Mouse (Mus musculus): Measurements from ENCODE around the gene Sestd1.

Gene Sestd1

DNA sequence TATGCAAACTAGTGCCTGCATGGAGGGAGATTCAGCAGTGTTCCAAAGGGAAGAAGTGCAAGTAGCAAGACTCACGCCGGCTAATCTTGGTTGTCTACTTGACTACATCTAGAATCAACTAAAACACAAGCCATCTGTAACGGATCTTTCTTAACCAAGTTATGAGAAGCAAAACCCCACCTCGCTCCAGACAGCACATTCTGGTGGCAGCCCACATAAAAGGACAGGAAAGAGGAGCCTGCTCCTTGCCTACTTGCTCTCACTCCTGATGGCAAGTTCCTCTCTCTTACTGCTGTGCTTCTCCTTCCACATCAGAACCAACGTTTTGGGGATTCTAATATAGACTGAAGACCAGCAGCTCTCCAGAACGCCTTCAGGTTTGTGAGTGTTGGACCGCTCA lies 9.6 kb downstream of the Sestd1 start:
- no peak for DNase-seq (ENCODE audit: low spot score in 2 of 2)

DNA sequence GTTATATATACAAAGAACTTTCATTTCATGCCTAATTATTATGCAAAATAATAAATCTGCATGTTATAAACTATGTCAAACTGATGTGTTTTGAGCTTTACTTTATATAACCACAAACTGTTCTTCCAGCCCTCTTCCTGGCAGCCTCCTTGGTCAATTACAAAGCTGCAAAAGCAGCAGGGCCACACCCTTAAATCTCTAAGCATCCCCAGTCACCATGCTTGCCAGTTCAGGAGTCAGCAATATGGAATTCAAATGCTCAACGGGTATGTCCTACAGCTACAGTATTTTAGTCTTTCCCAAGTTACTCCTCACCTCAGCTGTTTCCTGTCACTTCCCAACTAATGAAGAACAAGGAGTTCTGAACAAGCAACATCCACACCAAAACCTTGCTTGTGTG lies 10.3 kb downstream of the Sestd1 start:
- DNase-seq (ENCODE audit: low spot score in 2 of 2) = no peak

DNA sequence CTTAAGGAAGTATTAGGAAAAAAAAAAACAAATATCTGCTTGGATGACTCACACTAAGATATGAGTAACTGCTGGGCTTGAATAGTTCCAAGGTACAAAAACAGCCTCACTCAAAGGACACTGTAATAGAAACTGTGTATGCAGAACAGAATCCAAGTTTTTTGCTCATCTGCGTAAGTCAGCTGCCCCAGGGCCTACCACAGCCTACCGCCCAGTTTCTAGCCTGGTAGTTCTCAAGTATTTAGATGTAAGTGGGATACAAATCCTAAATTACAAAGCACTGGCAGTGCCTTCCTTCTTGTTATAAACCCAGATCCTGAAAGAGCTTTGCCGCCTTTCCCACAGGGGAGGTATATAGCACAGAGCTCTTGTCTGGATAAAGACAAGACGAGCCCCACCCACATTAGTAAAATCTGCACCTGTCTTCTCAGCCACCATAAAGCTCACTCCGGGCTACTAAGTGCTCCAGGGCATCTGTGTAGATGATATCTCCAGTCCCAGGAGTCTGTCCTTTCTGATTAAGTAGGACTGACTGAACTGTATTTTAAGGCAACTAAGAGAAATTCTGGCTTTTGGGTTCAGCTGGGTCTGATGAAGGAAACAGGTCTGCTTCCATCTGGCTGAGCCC lies 11.7 kb downstream of the Sestd1 start:
- DNase-seq (ENCODE audit: low spot score in 2 of 2) = no peak

DNA sequence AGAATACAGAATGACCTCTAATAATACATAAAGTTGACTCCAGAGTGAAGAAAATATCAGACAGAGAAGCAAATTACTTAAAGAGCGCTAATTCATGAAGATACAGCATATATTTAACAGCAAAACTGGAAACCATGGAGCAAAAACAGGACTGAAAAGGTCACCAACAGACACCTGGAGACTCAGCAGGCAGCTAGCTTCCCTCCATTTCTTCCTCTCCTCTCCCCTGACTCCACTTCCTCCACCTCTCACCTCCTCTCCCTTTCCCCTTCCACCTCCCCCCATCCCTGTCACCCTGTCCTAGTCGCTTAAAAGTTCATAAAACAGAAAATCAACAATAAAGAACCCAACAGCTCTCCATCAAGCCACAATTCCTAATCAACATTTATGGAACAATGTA lies 13.5 kb downstream of the Sestd1 start:
- no peak for DNase-seq (ENCODE audit: low spot score in 2 of 2)

DNA sequence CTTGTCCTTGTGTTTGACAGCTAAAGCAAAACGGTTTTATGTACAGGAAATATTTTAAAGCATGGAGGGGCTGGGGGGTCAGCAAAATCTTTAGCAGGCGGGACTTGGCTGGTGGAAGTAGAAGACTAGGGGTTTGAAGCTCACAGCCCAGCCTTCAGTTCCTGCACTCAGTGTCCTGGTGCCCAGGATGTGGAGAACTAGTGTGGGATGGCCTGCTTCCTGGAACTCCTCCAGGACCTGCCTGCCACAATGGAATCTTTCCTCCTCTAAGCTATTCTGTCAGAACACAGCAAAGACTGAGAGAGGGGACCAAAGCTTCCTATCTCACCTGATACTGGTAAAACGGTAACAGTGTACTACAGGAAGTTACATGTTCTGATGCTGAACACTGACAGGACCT lies 14.4 kb downstream of the Sestd1 start:
- DNase-seq (ENCODE audit: low spot score in 2 of 2) = no peak

DNA sequence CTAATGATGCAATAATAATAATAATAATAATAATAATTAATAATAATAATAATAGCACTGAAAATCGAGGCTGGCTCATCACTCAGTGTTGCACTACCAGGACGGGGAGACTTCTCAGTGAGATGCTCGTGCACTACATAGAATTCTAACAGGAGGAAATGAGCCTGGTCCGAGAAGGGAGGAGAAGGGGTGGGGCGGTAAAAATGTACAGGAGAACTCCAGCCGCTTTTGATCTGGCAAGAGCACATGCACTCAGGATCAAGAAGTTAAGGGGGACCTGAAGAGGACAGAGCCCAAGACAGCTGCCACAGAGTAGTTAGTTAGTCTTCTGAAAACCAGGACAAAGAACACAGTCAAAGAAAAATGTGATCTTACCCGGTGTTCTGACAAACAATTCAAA lies 15.1 kb downstream of the Sestd1 start:
- DNase-seq (ENCODE audit: low spot score in 2 of 2) = no peak

DNA sequence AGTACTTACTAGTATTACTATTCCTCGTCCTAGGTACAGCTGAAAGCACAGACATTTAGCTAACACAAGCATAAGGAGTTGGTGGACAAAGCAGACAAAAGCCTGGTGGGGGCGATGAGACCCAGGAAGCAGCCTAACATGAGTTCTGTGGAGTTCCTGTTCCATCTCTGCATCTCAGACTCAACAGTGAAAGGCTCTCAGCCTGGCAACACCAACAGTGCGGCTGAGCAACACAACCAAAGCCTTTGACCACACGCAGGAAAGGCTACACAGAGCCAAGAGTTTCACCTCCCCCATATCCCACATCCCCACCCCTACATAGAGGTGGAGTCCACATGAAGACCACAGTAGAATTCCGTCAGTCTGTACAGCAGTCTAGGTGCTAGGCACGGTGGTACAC lies 15.8 kb downstream of the Sestd1 start:
- no peak for DNase-seq (ENCODE audit: low spot score in 2 of 2)

DNA sequence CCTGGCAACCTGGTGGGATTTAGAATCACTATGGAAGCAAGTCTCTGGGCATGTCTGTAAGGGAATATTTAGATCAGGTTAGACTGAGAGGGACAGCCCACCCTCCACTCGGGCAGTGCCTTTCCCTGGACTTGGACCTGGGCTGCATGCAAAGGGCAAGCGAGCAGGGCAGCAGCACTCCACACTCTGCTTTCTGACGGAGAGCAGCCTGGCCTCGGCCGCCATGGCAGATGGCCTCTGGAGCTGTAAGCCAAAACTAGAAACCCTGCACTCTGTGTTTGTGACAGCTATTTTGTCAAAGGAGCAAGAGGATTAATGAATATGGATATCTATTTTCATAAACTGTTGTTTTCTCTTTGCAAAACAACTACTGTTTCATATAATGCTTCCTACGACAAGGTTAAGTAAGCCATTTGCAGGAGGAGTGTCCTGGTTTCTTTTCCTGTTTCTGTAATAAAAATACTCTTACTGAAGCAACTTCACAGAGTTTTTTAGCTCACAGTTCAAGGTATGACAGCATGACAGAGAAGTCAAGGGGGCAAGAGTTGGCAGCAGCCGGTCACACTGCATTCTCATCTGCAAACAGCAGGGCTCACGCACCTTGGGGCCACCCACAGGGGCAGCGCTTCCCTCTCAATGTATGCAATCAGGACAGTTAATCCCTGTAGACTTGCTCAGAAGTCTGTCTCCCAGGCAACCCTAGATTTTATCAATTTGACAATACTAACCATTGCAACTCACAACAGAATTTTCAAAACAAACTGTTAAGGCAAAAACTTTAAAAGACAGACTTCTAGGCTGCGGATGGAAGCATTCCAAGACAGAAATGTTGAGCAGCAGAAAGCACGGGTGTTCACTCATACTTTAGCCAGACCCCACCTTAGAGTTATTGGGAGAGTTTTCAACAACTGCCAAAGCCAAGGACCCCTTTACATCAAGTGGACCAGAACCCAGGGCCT lies 16.6 kb downstream of the Sestd1 start:
- DNase-seq (ENCODE audit: low spot score in 2 of 2) = no peak

DNA sequence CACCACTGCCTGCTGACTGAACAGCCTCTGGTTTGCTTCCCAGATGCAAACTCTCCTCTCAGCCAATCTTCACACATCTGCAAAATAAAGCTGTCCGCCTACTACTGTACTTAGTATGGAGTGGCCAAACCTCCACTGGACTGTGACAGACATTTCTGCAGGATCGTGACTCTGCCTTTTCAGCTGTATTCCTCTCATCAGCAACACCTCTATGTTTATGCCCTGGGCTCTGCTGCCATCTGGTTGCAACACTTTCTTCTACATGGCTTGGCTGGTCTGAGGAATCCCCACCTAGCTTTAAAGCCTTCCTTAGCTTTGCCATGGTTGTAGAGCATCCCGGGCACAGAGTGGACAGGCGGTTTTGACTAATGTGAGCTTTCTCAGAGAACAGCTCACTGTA lies 20.3 kb downstream of the Sestd1 start:
- no peak for DNase-seq (ENCODE audit: low spot score in 2 of 2)

DNA sequence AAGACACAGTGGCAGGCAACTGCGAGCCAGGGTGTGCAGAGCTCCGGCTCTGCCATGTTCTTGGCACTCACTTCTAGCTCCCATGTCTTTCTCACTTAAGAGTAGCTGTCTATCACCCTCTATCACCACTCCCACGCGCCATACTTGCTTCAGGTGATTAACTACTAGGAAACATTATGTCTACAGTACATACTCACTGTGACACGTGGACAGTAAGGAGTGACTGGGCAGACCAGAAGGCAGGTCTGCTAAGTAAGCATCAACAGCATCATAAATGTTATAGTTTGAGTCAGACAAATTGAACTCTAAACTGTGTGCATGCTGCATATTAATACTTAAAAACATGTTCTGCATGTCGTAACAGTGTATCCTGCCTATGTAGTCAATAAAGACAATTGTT lies 27.2 kb downstream of the Sestd1 start:
- no peak for DNase-seq (ENCODE audit: low spot score in 2 of 2)

DNA sequence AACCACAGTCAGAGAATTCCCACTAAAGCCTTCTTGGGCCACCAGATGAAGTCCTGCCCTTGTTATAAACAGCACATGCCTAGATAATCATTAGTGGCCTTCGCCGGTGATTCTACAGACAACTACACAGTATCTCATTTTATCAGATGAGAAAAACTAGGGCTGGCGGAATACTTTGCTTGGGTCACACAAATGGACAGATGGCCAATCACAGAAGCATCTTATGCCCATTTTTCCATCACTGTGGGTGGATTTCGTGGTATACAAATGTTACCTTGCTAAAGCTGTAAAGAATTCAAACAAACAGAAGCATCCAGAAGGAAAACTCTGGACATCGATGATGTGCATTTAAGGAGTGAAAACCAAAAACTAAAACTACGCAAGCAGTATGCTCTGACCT lies 28.7 kb downstream of the Sestd1 start:
- no peak for DNase-seq (ENCODE audit: low spot score in 2 of 2)

DNA sequence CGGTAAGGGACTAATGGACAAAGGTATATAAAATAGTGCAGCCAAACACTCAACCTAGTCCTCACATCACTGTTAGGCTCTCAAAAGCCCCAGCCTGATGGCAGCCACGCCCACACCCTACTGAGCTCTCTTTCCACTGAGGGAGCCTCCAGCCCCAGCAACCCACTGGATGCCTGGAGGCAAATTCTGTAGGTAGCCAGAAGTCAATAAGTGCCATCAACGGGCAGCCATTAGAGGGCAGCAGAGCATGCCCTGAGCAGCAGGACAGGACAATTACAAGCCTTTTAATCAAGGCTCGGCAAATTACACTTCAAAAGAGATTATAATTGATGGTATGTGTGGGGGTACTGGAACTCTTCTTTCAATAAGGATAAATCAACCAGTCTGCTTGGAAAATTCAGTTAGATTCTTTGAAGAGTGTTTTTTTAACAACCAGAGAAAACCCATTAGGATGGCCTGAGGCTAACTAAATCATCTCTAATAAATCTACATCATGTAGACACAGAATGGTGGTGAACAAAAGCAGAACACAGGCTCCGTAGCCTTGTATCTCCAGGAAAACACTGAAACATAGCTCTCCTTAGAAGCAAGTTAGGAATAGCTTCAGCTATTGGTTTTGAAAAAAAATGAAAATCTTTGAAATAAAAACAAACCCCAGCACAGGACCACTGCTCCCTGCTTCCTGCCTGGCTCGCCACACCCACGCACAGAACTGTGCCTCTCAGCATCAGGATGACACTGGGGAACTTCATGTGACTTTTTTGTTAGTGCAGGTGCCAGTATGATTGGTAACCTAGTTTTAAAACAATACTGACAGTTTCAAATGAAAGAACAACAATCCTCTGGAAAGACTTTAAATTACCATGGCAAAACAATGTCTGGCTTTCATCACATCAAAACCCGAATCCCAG lies 30.4 kb downstream of the Sestd1 start:
- DNase-seq (ENCODE audit: low spot score in 2 of 2) = no peak

DNA sequence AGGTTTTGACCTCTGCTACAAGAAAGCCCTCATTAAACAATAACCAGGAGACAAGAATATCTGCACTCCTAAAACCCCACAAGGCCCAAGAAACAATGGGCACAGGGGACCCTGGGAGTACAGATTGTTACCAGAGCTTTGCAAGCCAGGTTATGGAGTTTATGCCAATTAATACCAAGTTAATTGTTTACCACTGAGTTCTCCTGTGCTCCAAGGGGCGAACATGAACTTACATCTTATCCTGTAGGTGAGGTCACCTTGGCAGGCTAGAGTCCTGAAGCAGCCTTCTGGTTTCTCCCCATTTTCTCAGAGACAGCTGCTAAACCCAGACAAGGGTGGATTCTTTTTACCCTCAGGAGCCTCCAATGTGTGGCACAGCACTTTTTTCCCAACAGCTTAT lies 32.0 kb downstream of the Sestd1 start:
- DNase-seq (ENCODE audit: low spot score in 2 of 2) = no peak

DNA sequence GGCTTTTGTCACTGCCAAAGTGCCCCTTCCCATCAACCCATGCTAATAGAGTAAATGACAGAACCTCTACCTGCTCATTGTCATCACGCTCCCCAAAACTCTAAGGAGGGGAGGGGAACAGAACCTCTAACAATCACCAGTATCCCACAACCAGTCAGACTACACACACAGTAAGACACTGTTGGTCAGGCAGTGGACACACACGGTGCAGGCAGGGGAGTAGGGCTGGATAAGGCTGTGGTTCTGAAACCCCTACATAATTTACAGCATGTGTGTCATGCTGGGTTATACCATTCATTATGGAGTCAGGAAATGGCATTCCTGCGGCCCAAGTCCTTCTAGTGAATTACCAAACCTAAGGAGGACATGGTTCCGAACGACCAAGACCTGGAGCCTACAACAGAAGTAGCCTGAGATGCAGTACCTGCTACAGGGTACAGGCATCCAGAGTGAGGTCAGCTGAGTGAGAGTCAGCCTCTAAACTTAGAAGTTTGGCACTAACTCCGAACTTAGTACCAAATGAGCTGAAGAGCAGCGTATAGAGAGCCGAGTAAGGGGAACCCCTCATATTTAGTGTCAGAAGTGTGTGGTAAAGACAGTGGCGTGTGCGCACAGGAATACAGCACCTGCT lies 33.1 kb downstream of the Sestd1 start:
- DNase-seq (ENCODE audit: low spot score in 2 of 2) = no peak

DNA sequence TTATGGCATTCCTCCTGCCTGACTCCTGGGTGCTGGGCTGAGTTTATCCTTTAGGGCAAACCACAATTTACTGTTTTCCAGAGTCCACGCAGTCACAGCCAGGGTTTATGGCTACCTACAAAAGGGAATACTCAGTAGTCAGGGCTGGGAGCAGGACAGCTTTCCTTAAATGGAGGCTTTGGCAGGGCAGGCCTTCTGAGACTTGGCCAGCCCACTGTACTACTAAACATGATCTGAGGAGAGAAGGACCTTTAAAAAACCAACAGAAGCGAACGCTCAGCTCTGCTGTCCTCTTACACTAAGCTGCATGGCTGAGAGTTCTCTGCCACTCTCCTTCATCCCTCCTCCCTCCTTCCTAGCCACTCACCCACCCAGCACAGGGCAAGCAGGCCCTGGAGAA lies 34.6 kb downstream of the Sestd1 start:
- no peak for DNase-seq (ENCODE audit: low spot score in 2 of 2)

DNA sequence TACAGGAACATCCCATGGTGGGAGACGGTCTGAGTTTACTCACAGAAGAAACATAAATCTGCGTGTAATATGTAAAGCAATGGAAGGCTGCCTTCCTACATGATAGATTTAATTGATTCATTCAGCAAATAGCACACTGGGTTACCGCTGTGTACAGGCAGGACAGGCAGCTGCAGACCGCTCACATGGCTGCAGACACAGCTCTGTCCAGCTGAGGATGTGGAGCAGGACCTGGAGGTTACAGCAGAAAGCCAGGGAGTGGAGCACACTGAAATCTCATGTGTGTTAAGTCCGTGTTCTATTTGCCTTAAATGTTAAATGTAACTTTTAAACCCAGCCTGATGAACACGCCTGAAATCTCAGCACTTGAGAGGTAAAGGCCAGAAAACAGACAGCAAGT lies 38.1 kb downstream of the Sestd1 start:
- DNase-seq (ENCODE audit: low spot score in 2 of 2) = no peak

DNA sequence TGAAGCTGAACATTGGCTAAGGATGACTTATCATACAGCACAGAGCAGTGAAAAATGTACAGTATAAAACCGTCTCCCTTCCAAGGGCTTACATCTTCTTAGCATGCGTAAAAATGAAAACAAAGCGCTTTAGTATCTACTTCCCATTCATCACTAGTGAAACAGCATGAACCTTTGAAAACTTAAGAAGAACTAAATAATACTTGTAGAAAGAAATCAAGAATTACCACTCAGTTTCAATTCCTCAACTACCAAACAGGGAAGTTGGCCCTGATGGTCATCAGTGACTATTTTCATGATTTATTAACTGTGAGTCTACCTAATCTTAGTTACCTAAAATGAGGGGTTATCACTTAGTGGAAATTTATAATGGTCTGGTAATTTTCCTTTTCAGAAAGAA lies 41.8 kb downstream of the Sestd1 start:
- no peak for DNase-seq (ENCODE audit: low spot score in 2 of 2)

DNA sequence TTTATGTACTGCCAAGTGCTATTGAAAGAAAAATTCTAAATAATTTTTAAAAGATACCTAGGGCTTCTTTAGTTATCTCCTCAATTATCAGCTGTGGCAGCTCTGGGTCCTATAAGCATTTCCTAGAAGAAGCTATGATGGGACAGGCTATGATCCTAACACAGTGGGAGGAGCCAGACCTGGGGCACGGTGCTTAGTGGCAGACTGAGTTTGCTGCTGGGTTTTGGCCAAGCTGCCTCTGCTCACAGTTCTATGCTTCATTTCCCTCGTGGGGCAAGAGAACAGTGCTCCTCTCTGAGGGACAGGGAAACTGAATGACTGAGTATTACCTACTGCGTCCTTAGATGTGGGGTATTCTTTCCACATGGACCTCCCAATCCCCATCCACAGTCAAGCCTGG lies 42.3 kb downstream of the Sestd1 start:
- DNase-seq (ENCODE audit: low spot score in 2 of 2) = no peak

DNA sequence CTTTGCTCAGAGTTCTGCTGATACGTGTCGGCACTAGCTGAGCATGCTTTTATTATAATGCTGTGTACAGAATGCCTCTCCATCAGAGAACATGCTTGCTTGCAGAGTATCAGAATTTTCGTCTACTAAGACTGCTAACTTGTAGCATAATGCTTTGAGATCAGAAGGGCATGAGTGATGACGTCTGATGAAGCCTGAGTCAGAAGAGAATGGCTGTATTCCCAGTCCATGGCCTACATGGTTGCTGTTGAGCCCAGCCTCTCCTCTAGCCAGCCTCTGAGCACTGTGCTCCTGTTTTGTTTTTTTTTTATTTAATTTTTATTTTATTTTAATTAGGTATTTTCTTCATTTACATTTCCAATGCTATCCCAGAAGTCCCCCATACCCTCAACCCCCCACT lies 43.5 kb downstream of the Sestd1 start:
- no peak for DNase-seq (ENCODE audit: low spot score in 2 of 2)

DNA sequence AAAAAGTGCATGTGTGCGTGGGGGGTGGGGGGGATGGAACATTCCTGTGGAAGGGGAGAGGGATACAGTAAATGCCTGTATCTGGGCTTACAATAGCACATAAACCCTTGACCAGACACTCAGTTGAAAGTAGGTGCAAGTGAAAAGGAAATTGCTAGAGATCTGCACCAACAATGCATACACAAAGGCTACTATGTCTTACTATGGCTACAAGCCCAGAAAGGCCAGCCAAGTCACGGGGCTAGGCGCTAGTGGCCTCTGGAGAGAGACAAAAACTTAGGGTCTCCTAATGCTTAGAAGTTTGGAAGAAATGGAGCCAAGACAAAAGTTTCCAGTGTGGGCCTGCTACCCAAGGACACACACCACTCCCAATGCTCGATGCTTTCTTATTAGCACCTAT lies 44.5 kb downstream of the Sestd1 start:
- DNase-seq (ENCODE audit: low spot score in 2 of 2) = no peak

DNA sequence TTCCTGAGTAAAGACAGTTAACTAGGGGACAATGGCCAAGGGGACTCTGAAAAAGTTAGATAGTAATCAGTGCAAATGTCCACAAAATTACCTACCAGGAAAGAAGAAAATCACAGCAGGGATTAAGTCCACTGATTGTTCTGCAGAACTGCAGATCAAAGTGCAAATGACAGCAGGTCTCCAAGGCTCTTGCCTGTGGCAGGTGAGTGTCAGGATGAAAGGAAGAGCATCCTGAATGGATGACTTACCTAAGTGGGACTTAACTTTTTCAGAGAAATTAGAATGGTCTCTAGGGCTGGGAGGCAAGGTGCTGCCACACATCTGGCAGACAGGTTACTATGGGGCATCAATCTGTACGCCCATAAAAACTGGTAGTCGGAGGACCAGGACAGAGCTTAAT lies 47.8 kb downstream of the Sestd1 start:
- DNase-seq (ENCODE audit: low spot score in 2 of 2) = no peak

DNA sequence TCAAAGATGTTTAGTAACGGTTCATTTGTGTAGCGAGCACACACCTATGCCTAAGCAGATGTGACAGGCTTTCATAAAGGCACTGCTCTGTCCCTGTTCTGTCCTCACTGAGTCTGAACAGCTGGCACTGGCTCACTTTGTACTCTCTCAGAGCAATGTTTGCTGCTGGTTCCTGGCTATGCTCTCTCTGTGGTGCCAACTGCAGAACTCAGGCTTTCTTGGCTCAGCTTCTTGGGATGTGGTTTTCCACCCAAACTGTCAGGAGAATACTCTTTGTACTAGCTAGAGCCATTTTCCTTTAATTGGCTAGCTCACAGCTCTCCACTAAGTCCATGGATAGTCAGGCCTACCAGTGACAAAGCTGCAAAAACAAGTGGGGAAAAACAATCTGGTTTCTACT lies 59.4 kb downstream of the Sestd1 start:
- DNase-seq (ENCODE audit: low spot score in 2 of 2) = no peak

Data from natural killer cell, adult 2 months (primary cell).